ENCODE assay signal across 9 mouse cellular contexts in genomic region chr17:30242647-30243046, GRCm38 (mm10).
"Had no signal": no experiment of that assay in that cellular context is flagged by ENCODE, and none has a peak within 500 bp of the region (broad histone marks: within the 10 kb centered on the region; RNA-seq: fewer than 3 reads in every experiment).

No protein-coding gene starts in this region.

- ATAC-seq: lung, postnatal 0 days had no signal

- DNase-seq: kidney, adult 8-10 months; kidney, postnatal 36 days; lung, adult 2 months; lung, postnatal 36 days; thymus, postnatal 4 days had no signal

- H3K27me3 ChIP-seq: liver, embryonic 15.5 days had no signal

- H3K9ac ChIP-seq: liver, embryonic 15.5 days had no signal

- H3K4me2 ChIP-seq: liver, embryonic 11.5 days; liver, embryonic 15.5 days had no signal

- H3K9me3 ChIP-seq: liver, embryonic 15.5 days had no signal

- H3K27ac ChIP-seq: liver, embryonic 15.5 days; stomach, postnatal 0 days had no signal

- H3K4me3 ChIP-seq: liver, embryonic 15.5 days had no signal

- H3K36me3 ChIP-seq: liver, embryonic 15.5 days had no signal
